Mouse (Mus musculus) heart, postnatal 0 days (tissue): ENCODE data around the gene Poln.

Experiments
- CTCF ChIP-seq: IDR thresholded peaks from 2 replicates; pipeline ENCODE4 v1.5.1; 2016; ENCODE audit warnings: antibody characterized with exemption, control low read depth, low read depth
- EP300 ChIP-seq: IDR thresholded peaks from 2 replicates; pipeline ENCODE4 v1.6.1; 2016; ENCODE audit warnings: antibody characterized with exemption, low read depth

- TF ChIP-seq EP300 (no peak), CTCF (peak; percentile 61)
These were observed 71.9 kb downstream of the Poln start for GRCm38 (mm10) chr5:34097333-34097732.
